Mouse (Mus musculus) olfactory bulb, adult 2 months (tissue): ENCODE measurements around the gene Tmem182.

ENCODE experiments used
- CTCF ChIP-seq: fragments of 200-500 bp; IDR thresholded peaks from 2 replicates; pipeline ENCODE4 v1.5.1; 2012; ENCODE audit warnings: low read depth, mild to moderate bottlenecking, low read length, moderate library complexity; ENCODE audit not compliant: insufficient read depth
- POLR2A ChIP-seq: fragments of 200-500 bp; IDR thresholded peaks from 2 replicates; pipeline ENCODE4 v1.6.1; 2012; ENCODE audit warnings: mild to moderate bottlenecking, low read depth, low read length, moderate library complexity; ENCODE audit not compliant: insufficient read depth

GRCm38 (mm10) chr1:40879051-40879450, 73.7 kb downstream of the Tmem182 start:
- no peak for TF ChIP-seq POLR2A
- peak; percentile 25; the same call in 1 of the 2 replicates for TF ChIP-seq CTCF
